Mouse (Mus musculus): Measurements from ENCODE around the gene Cradd.

Cradd gene

GRCm38 (mm10) chr10:95245680-95245982 lies 78.3 kb downstream of the Cradd start:
- DNase-seq (ENCODE audit: extremely low spot score, low spot score) = no peak

DNA sequence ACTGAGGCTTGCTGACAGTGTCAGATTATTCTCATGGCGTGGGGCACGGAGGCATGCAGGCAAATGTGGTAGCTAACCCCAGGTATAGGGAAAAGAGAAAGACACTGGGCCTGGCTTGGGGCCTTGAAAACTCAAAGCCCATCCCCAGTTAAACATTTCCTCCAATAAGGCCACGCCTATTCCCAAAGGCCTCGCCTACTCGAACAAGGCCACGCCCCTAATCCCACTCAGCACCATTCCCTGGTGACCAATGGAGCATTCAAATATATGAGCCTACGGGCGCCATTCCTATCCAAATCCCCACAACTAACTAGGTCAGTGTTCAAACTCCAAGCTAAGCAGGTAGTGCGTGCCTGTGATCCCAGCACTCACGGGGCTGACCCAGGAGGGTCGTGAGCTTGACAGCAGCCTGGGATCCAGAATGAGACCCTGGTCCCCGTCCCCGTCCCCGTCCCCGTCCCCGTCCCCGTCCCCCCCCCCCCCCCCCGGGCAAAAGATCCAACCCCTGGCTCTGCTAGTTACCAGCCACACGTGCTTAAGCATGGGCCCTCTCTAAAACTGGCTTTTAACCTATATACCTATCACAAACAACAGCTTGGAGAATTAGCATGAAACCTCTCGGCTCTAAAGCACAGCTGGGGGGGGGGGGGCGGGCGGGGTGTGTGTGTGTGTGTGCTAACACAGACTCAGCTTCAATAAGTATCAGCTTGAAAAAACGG lies 78.8 kb downstream of the Cradd start:
- DNase-seq (ENCODE audit: extremely low spot score, low spot score) = no peak

- DNase-seq (ENCODE audit: extremely low spot score, low spot score) = no peak
Observed at GRCm38 (mm10) chr10:95239196-95240069, 84.5 kb downstream of the Cradd start.

GRCm38 (mm10) chr10:95238667-95239066 lies 85.3 kb downstream of the Cradd start:
- DNase-seq (ENCODE audit: extremely low spot score, low spot score) = no peak

DNA sequence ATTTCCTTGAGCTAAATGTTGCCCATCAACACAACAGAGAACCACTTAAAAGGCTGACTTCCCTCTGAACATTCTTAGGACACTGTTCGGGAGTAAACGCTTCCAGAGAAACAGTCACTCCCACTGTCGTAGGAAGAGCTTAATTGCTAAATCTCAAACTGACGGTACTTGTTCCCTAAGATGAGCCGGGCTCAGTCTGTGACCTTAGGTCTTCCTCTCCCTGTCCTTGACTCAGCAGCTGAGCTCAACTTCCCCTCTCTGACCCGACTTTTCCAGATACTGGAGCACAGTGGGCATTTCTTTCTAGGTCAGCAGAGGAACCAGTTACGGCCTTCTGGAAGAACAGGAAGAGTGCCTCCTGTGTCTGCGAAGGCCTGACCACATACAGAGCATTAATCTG lies 87.7 kb downstream of the Cradd start:
- DNase-seq (ENCODE audit: extremely low spot score, low spot score) = no peak

- DNase-seq (ENCODE audit: extremely low spot score, low spot score) = no peak
Observed at GRCm38 (mm10) chr10:95234661-95235060, 89.3 kb downstream of the Cradd start.

DNA sequence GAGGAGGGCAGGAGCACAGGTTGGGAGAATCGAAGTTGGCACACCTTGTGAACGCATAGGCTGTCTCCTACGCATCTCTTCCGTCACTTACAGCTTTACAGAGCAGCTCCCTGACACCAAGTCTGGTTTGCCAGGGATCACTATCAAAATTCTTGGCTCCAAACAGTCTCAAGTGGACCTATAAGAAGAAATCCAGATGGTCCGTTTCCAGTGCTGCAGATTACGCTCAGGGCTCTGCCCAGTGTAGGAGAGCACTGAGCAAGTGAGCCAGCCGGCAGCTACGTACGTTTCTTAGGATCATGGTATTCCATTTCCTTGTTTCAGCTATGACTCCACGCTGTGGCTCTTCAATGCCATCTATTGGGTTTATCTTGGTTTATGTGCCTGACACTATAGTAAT lies 90.9 kb downstream of the Cradd start:
- no peak for DNase-seq (ENCODE audit: extremely low spot score, low spot score)

DNA sequence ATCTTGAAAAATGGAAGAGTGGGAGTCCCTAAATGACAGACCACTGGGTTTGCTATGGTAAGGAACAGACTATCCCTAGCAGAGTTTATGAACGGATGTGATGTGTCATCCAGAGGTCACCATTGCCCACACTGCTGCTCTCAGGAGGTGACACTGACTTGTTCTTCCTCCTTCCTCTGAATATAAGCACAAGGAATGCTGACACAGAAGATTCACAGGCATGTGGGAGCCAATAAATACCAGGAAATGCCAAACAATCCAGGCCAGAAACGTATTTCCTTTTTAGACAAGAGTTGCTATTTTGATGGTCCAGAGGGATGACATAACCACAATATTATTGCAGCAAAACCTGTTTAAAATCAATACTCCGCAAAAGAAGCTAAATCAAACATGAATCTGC lies 91.4 kb downstream of the Cradd start:
- DNase-seq (ENCODE audit: extremely low spot score, low spot score) = no peak

DNA sequence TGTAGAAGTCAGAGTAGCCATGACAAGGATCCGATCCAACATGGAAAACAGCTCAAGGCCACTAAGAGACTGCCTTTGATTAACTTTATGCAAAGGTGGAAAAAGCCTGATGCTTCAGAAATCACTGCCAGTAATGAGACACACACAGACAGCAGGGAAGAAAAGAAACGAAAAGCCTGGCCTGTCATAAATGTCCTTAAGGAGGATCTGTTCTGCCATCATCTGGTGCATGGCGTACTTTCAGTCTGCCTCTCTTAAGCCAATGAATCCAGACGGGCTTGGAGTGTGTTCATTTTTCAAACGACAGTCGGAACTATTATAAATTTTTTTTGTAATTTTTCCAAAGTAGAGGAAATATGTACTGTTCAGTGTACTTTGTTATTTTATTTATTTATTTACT lies 95.7 kb downstream of the Cradd start:
- no peak for DNase-seq (ENCODE audit: extremely low spot score, low spot score)

DNA sequence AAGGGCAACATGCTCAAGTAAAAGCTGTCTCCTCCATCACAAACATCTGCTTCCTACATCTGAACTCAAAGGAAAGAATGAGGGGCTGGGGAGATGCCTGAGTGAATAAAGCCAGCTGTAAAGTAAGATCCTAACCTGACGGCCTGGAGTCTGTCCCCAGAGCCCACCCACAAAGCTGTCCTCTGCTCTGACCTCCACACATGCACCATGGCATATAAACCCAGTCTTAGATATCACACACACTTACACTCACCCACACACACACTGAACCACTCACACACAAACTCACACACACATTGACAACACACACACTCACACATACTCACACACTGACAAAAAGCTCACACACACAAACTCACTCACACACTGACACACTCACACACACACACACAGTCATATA lies 96.3 kb downstream of the Cradd start:
- DNase-seq (ENCODE audit: extremely low spot score, low spot score) = no peak

DNA sequence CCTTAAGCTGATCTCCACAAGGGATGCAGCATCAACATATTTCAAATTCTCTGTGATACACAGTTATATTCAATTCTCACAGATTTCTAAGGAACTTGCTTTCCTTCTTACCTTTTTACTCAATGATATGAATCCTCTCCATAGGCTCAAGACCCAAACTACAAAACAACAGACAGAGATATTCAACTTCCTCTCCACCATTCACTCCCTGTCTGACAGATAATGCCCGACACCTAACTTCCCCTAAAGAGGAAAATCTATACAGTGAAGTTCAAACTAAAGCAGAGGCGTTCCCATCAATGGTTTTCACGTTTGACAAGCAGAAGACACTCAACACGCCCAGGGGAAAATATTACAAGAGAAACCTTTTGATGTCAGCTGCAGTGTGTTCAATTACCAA lies 97.2 kb downstream of the Cradd start:
- no peak for DNase-seq (ENCODE audit: extremely low spot score, low spot score)

- DNase-seq (ENCODE audit: extremely low spot score, low spot score) = no peak
Observed at GRCm38 (mm10) chr10:95225006-95225405, 98.9 kb downstream of the Cradd start.

DNA sequence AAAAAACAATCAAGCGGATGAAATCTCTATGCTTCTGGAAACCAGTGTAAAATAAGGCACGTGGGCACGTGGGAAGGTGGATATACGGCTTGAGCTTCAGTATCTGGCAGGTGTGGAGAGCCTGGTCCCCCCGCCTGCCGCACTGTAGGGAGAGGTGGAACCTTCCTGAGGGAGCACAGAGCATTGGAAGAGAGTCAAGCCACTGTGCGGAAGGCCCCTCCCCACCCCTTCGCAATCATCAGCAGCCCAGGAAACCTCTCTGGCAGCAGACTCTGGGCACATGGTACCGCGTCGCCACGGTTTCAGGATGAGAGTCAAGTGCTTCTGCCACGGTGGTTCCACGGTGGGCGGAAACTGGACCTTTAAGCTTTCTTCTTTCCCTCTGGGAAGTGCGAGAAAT lies 100.7 kb downstream of the Cradd start:
- DNase-seq (ENCODE audit: extremely low spot score, low spot score) = no peak

DNA sequence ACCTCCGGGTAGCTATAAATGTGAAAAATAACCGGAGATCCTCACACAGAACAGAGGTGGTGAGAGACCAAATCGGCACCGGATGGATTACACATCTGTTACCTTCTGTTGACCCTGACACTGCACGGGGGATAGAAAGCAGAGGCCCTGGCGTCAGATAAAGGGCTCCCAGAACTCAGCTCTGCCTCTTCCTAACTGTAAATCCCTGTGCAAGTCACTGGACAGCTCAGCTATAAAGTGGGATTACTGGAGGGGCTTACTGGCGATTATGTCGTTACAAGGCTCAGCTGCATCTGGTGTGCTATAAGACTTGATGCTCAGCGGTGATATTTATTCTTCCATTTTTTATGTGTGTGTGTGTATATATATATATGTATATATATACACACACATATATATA lies 102.0 kb downstream of the Cradd start:
- DNase-seq (ENCODE audit: extremely low spot score, low spot score) = no peak

GRCm38 (mm10) chr10:95220536-95220935 lies 103.4 kb downstream of the Cradd start:
- no peak for DNase-seq (ENCODE audit: extremely low spot score, low spot score)

DNA sequence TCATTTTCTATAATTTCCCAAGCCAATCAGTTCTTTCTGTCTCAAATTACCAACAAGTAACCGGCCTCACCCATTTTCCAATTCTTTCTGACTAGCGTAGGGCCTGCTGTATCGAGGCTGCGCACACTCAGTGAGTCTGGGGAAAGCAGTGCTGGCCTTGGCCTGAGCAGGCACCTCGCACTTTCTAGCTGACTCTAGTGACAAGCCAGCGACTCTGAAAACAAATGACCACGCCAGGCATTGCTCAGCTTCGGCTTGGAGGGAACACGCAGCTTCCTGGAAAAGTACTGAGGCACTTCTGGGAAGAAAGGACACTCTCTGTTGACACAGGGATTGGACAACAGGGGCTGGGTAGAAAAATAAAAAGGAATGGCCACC lies 105.3 kb downstream of the Cradd start:
- no peak for DNase-seq (ENCODE audit: extremely low spot score, low spot score)

- no peak for DNase-seq (ENCODE audit: extremely low spot score, low spot score)
Observed at GRCm38 (mm10) chr10:95217956-95218682, 105.8 kb downstream of the Cradd start.

DNA sequence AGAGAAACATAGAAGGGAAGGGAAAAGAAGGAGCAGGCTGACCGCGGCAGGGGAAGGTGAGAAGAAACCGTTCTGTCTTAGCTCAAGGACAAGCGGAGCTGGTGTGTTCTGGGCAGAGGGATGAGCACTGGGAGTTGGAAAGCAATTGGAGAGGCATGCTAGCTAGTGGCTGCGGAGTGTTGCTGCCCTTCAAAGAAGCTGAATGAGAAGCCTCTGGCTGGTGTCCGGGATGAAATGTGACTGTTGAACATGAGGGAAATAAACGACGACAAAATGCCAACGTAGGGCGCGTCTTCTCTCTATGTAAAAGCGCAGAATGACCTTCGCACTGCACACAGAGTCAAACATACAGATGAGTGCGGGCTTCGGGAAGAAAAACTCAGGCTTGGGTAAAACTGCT lies 108.6 kb downstream of the Cradd start:
- no peak for DNase-seq (ENCODE audit: extremely low spot score, low spot score)

GRCm38 (mm10) chr10:95213820-95214219 lies 110.1 kb downstream of the Cradd start:
- no peak for DNase-seq (ENCODE audit: extremely low spot score, low spot score)

GRCm38 (mm10) chr10:95213311-95213710 lies 110.6 kb downstream of the Cradd start:
- DNase-seq (ENCODE audit: extremely low spot score, low spot score) = no peak

DNA sequence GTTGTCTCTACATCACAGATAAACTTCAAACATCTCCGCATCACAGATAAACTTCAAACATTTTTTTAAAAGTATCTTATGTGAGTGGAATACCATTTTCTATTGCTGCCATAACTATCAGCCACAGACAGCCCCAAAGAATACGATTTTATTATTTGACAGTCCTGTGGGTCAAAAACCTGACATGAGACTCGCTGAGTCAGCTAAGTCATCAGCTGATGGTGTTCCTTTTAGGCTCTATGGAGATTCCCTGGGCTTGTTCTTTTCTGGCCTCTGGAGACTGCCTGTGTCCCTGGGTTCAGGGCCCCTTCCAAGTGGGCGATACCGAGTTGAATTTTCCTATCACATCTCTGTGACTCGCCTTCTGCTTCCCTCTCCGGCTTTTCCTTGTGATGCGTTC lies 112.3 kb downstream of the Cradd start:
- no peak for DNase-seq (ENCODE audit: extremely low spot score, low spot score)

DNA sequence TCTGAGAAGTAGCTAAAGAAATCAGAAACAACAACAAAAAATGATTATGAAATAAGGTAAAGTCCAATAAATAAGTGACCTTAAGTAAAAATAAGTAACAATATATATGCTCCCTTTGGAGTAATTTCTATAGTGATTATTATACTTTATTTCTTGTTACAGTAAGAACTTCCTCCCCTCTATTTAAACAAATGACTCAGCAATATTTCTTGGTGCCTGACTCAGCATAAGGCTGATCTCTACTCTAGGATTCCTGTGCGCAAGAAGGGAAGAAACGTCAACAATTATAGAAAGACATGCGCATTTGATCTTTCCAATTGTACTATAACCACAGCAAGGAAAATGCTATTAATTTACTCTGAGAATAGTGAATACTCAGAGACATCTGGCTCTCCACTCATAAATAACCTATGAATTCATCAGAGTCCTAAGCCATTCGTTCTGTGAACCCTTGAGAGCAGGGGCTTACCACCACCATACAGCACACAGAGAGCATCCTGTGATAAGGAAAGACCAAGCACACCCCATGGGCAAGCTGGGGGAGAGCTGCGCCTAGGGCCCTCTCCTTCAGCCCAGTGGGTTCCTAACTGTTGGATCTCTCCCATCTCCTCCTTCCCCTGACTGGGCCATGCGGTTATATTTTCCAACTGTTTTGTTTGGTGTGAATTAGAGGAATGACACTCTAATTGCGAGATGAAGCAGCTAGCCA lies 113.1 kb downstream of the Cradd start:
- DNase-seq (ENCODE audit: extremely low spot score, low spot score) = no peak
